Mouse (Mus musculus) kidney, adult 10 weeks (tissue): ENCODE data around the gene Hspb1. TPM values are rescaled to one million over a fixed set of nuclear protein-coding genes. Genes with fewer than 3 reads are reported as not detected.

ENCODE experiments used
- polyA plus RNA-seq: library from polyadenylated mRNA; stranded (reverse); fragments of 350-450 nt; fragmentation: Illumina TruSeq; extraction: RNeasy Lipid Tissue Mini Kit (QIAGEN cat#74804); gene quantifications from one replicate; pipeline ENCODE4 v1.2.3, GENCODE M21; 2014; ENCODE audit warnings: low read depth, low replicate concordance

The Hspb1 gene
- not detected for polyA plus RNA-seq

GRCm38 (mm10) chr5:135887675-135888102, at the start of gene Hspb1:
Gene Hspb1 (plus strand): TSS chr5:135887919.

GRCm38 (mm10) chr5:135934481-135935175, 46.9 kb downstream of the Hspb1 start, which contains the start of gene Ywhag:
Gene Ywhag (minus strand): TSS chr5:135934616.

Other genes with a start within 250 kb of the Hspb1 start
- 61.0 TPM for gene Por, start 217.9 kb upstream of the Hspb1 start, polyA plus RNA-seq
- gene Tmem120a, start 143.5 kb upstream of the Hspb1 start, polyA plus RNA-seq = 10.0 TPM
- not detected for gene Styxl1, start 109.5 kb upstream of the Hspb1 start, polyA plus RNA-seq
- gene Mdh2, start 109.4 kb upstream of the Hspb1 start, polyA plus RNA-seq = 72.0 TPM
- gene Srrm3, start 81.0 kb upstream of the Hspb1 start, polyA plus RNA-seq = not detected
- 44.8 TPM for gene Ywhag, start 46.7 kb downstream of the Hspb1 start, polyA plus RNA-seq
- 0.40 TPM for gene Ssc4d, start 86.6 kb downstream of the Hspb1 start, polyA plus RNA-seq
- gene Zp3, start 92.2 kb downstream of the Hspb1 start, polyA plus RNA-seq = not detected
- gene Dtx2, start 106.9 kb downstream of the Hspb1 start, polyA plus RNA-seq = 0.16 TPM
- gene Upk3b, start 150.6 kb downstream of the Hspb1 start, polyA plus RNA-seq = 0.36 TPM
- not detected for gene Upk3bl, start 166.6 kb downstream of the Hspb1 start, polyA plus RNA-seq
- 0.32 TPM for gene Rasa4, start 196.0 kb downstream of the Hspb1 start, polyA plus RNA-seq
- gene Polr2j, start 228.7 kb downstream of the Hspb1 start, polyA plus RNA-seq = 5.5 TPM
- gene Lrwd1, start 248.2 kb downstream of the Hspb1 start, polyA plus RNA-seq = 0.44 TPM
- 0.69 TPM for gene Alkbh4, start 248.2 kb downstream of the Hspb1 start, polyA plus RNA-seq